15 mouse cellular contexts compared by ENCODE assay signal in the genomic region with DNA sequence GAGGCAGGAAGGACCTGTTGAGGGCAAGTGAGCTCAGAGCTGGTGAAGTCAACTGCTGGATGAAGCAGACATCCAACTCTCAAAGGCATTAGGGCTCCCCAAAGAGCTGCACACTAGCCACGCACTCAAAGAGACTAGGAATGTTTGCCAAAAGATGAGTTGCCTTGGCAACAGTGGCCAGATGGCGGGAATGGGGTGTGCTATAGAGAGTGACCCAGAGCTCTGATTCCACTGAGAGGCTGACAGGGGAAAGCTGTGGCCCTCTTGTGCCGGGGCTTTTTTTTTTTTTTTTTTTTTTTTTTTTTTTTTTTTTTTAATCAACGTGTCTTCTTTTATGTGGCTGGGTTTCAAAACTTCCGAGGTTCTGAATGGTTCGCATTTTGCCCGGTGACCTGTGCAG.
DNase-seq lines count a peak whose midpoint lies in the region; ATAC-seq and TF ChIP-seq lines count a peak whose summit lies in the region.
"Had no signal": no experiment of that assay in that cellular context is flagged by ENCODE, and none has a peak within 500 bp of the region (broad histone marks: within the 10 kb centered on the region; RNA-seq: fewer than 3 reads in every experiment).

No protein-coding gene starts in this region.

- peak overlapping the region; percentile 74; the same call in 1 of the 2 replicates for H3K27ac ChIP-seq in layer of hippocampus, adult 2 months
- H3K27ac ChIP-seq in forebrain, postnatal 0 days (ENCODE audit: low read depth, low read length): no peak overlapping the region
- H3K27ac ChIP-seq in neural tube, embryonic 11.5 days (ENCODE audit: low read depth, low read length): no peak overlapping the region

- H3K27me3 ChIP-seq in forebrain, postnatal 0 days (ENCODE audit: insufficient read depth, low read length): no peaks in the 10 kb centered on the region
- H3K27me3 ChIP-seq in neural tube, embryonic 11.5 days (ENCODE audit: control insufficient read depth, insufficient read depth, low read length): no peaks in the 10 kb centered on the region

- no peak overlapping the region for H3K9ac ChIP-seq in forebrain, postnatal 0 days
- H3K9ac ChIP-seq in neural tube, embryonic 11.5 days (ENCODE audit: low read length): no peak overlapping the region

- H3K4me2 ChIP-seq in forebrain, postnatal 0 days (ENCODE audit: low read depth): no peak overlapping the region
- H3K4me2 ChIP-seq in neural tube, embryonic 11.5 days (ENCODE audit: low read depth): no peak overlapping the region

- ATAC-seq in forebrain, postnatal 0 days: peak; percentile 34; the same call in 1 of the 2 replicates
- peak; percentile 63 for ATAC-seq in neural tube, embryonic 11.5 days (ENCODE audit: insufficient read depth, low FRiP score, low TSS enrichment)

- DNase-seq in layer of hippocampus, adult 2 months (ENCODE audit: low spot score in 2 of 2): no peak
- DNase-seq in layer of hippocampus, adult 9-10 months (ENCODE audit: low spot score): no peak
- peak; percentile 78 for DNase-seq in brain, embryonic 14.5 days (ENCODE audit: low read depth)
- no peak for DNase-seq in forebrain, postnatal 0 days
- DNase-seq in neural tube, embryonic 11.5 days (ENCODE audit: low spot score): peak; percentile 52
- no peak for DNase-seq in adrenal gland, postnatal 14 days
- DNase-seq in adrenal gland, postnatal 4 days (ENCODE audit: low spot score in 2 of 2): no peak
- no peak for DNase-seq in right cerebral cortex, adult 2 months (ENCODE audit: low spot score in 2 of 2)
- DNase-seq: cerebellum, adult 9-10 months; gastrocnemius, postnatal 36 days; kidney, adult 11 months; kidney, postnatal 36 days; right cerebral cortex, postnatal 14 days; thymus, postnatal 25 days had no signal

- H3K4me3 ChIP-seq in layer of hippocampus, adult 2 months: no peak overlapping the region
- H3K4me3 ChIP-seq in forebrain, postnatal 0 days (ENCODE audit: low read depth, low read length): no peak overlapping the region
- H3K4me3 ChIP-seq in neural tube, embryonic 11.5 days (ENCODE audit: low read depth, low read length): no peak overlapping the region
- H3K4me3 ChIP-seq: myocyte had no signal

- 0 out of 2 replicates have a peak, but pooled peaks cover 4% of the 10 kb centered on the region for H3K4me1 ChIP-seq in forebrain, postnatal 0 days (ENCODE audit: insufficient read depth)
- H3K4me1 ChIP-seq in neural tube, embryonic 11.5 days (ENCODE audit: control insufficient read depth, insufficient read depth, low read length): peaks cover 14% of the 10 kb centered on the region; the same call in 1 of the 2 replicates

- TF ChIP-seq POLR2A in brain, embryonic 14.5 days (IDR thresholded peaks at IDR 0.05; ENCODE audit: borderline replicate concordance, extremely low read depth, insufficient read depth, insufficient read length, poor library complexity, severe bottlenecking): no peak

- no peaks in the 10 kb centered on the region for H3K36me3 ChIP-seq in forebrain, postnatal 0 days (ENCODE audit: insufficient read depth)
- no peaks in the 10 kb centered on the region for H3K36me3 ChIP-seq in neural tube, embryonic 11.5 days (ENCODE audit: control insufficient read depth, insufficient read depth, low read length)

- H3K9me3 ChIP-seq in forebrain, postnatal 0 days (ENCODE audit: low read length): no peaks in the 10 kb centered on the region
- H3K9me3 ChIP-seq in neural tube, embryonic 11.5 days (ENCODE audit: control insufficient read depth, low read length): no peaks in the 10 kb centered on the region

- TF ChIP-seq CTCF in layer of hippocampus, adult 2 months (conservative IDR thresholded peaks at IDR 0.05): no peak
- no peak for TF ChIP-seq CTCF in brain, embryonic 14.5 days (IDR thresholded peaks at IDR 0.05; ENCODE audit: borderline replicate concordance, extremely low read depth, insufficient read depth, insufficient read length)
- no peak for TF ChIP-seq CTCF in forebrain, postnatal 0 days (IDR thresholded peaks at IDR 0.05; ENCODE audit: low read depth)

- WGBS in forebrain, postnatal 0 days: 13% methylated on average over 7 of the region's 7 CpGs
- WGBS in neural tube, embryonic 11.5 days: 29% methylated on average over 7 of the region's 7 CpGs

Comparison
In these comparisons a context has a peak if more than half of its experiments do, and no peak if none do; other contexts are left out.
1. DNase-seq: peak in brain, embryonic 14.5 days (single experiment) and neural tube, embryonic 11.5 days (single experiment); none in layer of hippocampus, adult 2 months (0 of 2), layer of hippocampus, adult 9-10 months (single experiment), forebrain, postnatal 0 days (single experiment), adrenal gland, postnatal 14 days (single experiment), adrenal gland, postnatal 4 days (0 of 2) and right cerebral cortex, adult 2 months (0 of 2).